Mouse (Mus musculus): ENCODE measurements around the gene Cables2.
A peak's percentile ranks its signal among the peaks of the same experiment; 100 is the strongest.

Cables2 gene

GRCm38 (mm10) chr2:180251838-180252237 is 21.5 kb downstream of the Cables2 start:
- no peak for DNase-seq

GRCm38 (mm10) chr2:180250930-180251611 is 22.2 kb downstream of the Cables2 start:
- peak; percentile 76 for DNase-seq

GRCm38 (mm10) chr2:180248947-180249660 is 24.2 kb downstream of the Cables2 start:
- peak; percentile 53 for DNase-seq

GRCm38 (mm10) chr2:180247916-180248315 is 25.4 kb downstream of the Cables2 start:
- no peak for DNase-seq

- no peak for DNase-seq
Measured at GRCm38 (mm10) chr2:180243108-180243507, 30.2 kb downstream of the Cables2 start.

GRCm38 (mm10) chr2:180238591-180238990 is 34.7 kb downstream of the Cables2 start:
- DNase-seq: peak; percentile 44

- no peak for DNase-seq
Measured at GRCm38 (mm10) chr2:180237601-180238345, 35.5 kb downstream of the Cables2 start.

- DNase-seq: peak; percentile 78
Measured at GRCm38 (mm10) chr2:180236930-180237329, 36.4 kb downstream of the Cables2 start.

GRCm38 (mm10) chr2:180236500-180236899 is 36.8 kb downstream of the Cables2 start:
- peak; percentile 59 for DNase-seq

- no peak for DNase-seq
Measured at GRCm38 (mm10) chr2:180235788-180236187, 37.5 kb downstream of the Cables2 start.

- no peak for DNase-seq
Measured at GRCm38 (mm10) chr2:180234980-180235379, 38.3 kb downstream of the Cables2 start.

- DNase-seq: no peak
Measured at GRCm38 (mm10) chr2:180234353-180234752, 38.9 kb downstream of the Cables2 start.

GRCm38 (mm10) chr2:180233101-180233904 is 40.0 kb downstream of the Cables2 start:
- no peak for DNase-seq

GRCm38 (mm10) chr2:180230482-180230881 is 42.8 kb downstream of the Cables2 start:
- DNase-seq: no peak

GRCm38 (mm10) chr2:180229129-180229528 is 44.2 kb downstream of the Cables2 start:
- no peak for DNase-seq

GRCm38 (mm10) chr2:180228592-180228991 is 44.7 kb downstream of the Cables2 start:
- DNase-seq: no peak

GRCm38 (mm10) chr2:180228060-180228458 is 45.2 kb downstream of the Cables2 start:
- DNase-seq: no peak

GRCm38 (mm10) chr2:180227262-180228059 is 45.8 kb downstream of the Cables2 start:
- DNase-seq: peak; percentile 70

GRCm38 (mm10) chr2:180225762-180226378 is 47.4 kb downstream of the Cables2 start, which contains the start of gene Lama5:
TSS of gene Lama5 (minus strand) at chr2:180225859.
- peak; percentile 67 for DNase-seq

GRCm38 (mm10) chr2:180225044-180225761 is 48.1 kb downstream of the Cables2 start:
- DNase-seq: no peak

- no peak for DNase-seq
Measured at GRCm38 (mm10) chr2:180224647-180225043, 48.7 kb downstream of the Cables2 start.
